8 mouse cellular contexts compared by ENCODE assay signal in genomic region chr8:118284112-118285029, GRCm38 (mm10). TPM values are rescaled to one million over a fixed set of nuclear protein-coding genes. Genes with fewer than 3 reads are reported as not detected.
DNase-seq lines count a peak whose midpoint lies in the region; ATAC-seq and TF ChIP-seq lines count a peak whose summit lies in the region.

No protein-coding gene starts in this region.

- ATAC-seq in lung, embryonic 16.5 days (ENCODE audit: low read depth), result peak; percentile 26; the same call in 1 of the 2 replicates
- peak; percentile 63 for ATAC-seq in hindbrain, postnatal 0 days
- no peak for ATAC-seq in liver, postnatal 0 days

- no peak for TF ChIP-seq EP300 in liver, postnatal 0 days (IDR thresholded peaks at IDR 0.05; ENCODE audit: low read depth)

- H3K4me1 ChIP-seq in lung, embryonic 16.5 days (replicated peaks; ENCODE audit: control insufficient read depth, insufficient read depth, low read length), result peaks cover 14% of the 10 kb centered on the region
- peaks cover 20% of the 10 kb centered on the region for H3K4me1 ChIP-seq in hindbrain, postnatal 0 days (ENCODE audit: insufficient read depth, low read length)
- no peaks in the 10 kb centered on the region for H3K4me1 ChIP-seq in liver, postnatal 0 days (ENCODE audit: insufficient read depth)

- peak overlapping the region; percentile 64 for H3K9ac ChIP-seq in lung, embryonic 16.5 days (ENCODE audit: low read length)
- H3K9ac ChIP-seq in hindbrain, postnatal 0 days (replicated peaks; ENCODE audit: low read length), result peak overlapping the region; percentile 63
- H3K9ac ChIP-seq in liver, postnatal 0 days (replicated peaks), result no peak overlapping the region

- H3K27ac ChIP-seq in lung, embryonic 16.5 days (ENCODE audit: low read length), result no peak overlapping the region
- H3K27ac ChIP-seq in hindbrain, postnatal 0 days, result peak overlapping the region; percentile 74
- no peak overlapping the region for H3K27ac ChIP-seq in liver, postnatal 0 days (ENCODE audit: low read depth)

- TF ChIP-seq CTCF in hindbrain, postnatal 0 days (IDR thresholded peaks at IDR 0.05; ENCODE audit: low read depth), result no peak
- no peak for TF ChIP-seq CTCF in liver, postnatal 0 days (IDR thresholded peaks at IDR 0.05; ENCODE audit: low read depth)

- H3K4me3 ChIP-seq in lung, embryonic 16.5 days (ENCODE audit: low read length), result peak overlapping the region; percentile 46
- peak overlapping the region; percentile 54 for H3K4me3 ChIP-seq in hindbrain, postnatal 0 days (ENCODE audit: low read length)
- peak overlapping the region; percentile 15; the same call in 1 of the 2 replicates for H3K4me3 ChIP-seq in liver, postnatal 0 days (ENCODE audit: low read depth, low read length)

- no peaks in the 10 kb centered on the region for H3K9me3 ChIP-seq in lung, embryonic 16.5 days (ENCODE audit: control insufficient read depth, low read length)
- no peaks in the 10 kb centered on the region for H3K9me3 ChIP-seq in hindbrain, postnatal 0 days (ENCODE audit: low read length)
- H3K9me3 ChIP-seq in liver, postnatal 0 days (ENCODE audit: low read length), result no peaks in the 10 kb centered on the region

- H3K4me2 ChIP-seq in lung, embryonic 16.5 days (ENCODE audit: low read depth, low read length), result peak overlapping the region; percentile 67
- peak overlapping the region; percentile 85 for H3K4me2 ChIP-seq in hindbrain, postnatal 0 days (ENCODE audit: low read depth, low read length)
- peak overlapping the region; percentile 45 for H3K4me2 ChIP-seq in liver, postnatal 0 days (ENCODE audit: low read depth, low read length)

- peaks cover 47% of the 10 kb centered on the region for H3K27me3 ChIP-seq in lung, embryonic 16.5 days (ENCODE audit: control insufficient read depth, insufficient read depth, low read depth, low read length)
- no peaks in the 10 kb centered on the region for H3K27me3 ChIP-seq in hindbrain, postnatal 0 days (ENCODE audit: insufficient read depth, low read length)
- H3K27me3 ChIP-seq in liver, postnatal 0 days (ENCODE audit: insufficient read depth, low read length), result peaks cover 30% of the 10 kb centered on the region

- 2% methylated on average over 42 of the region's 46 CpGs for WGBS in lung, embryonic 16.5 days
- 2% methylated on average over 45 of the region's 46 CpGs for WGBS in hindbrain, postnatal 0 days
- WGBS in liver, postnatal 0 days (ENCODE audit: insufficient replicate concordance), result 2% methylated on average over 35 of the region's 46 CpGs

- no peaks in the 10 kb centered on the region for H3K36me3 ChIP-seq in lung, embryonic 16.5 days (ENCODE audit: control insufficient read depth, insufficient read depth, low read length)
- H3K36me3 ChIP-seq in hindbrain, postnatal 0 days (ENCODE audit: insufficient read depth, low read length), result no peaks in the 10 kb centered on the region
- no peaks in the 10 kb centered on the region for H3K36me3 ChIP-seq in liver, postnatal 0 days (replicated peaks; ENCODE audit: insufficient read depth, low read length)

- no peak for DNase-seq in lung, postnatal 14 days
- peak; percentile 72 to 77 for DNase-seq in cerebellum, postnatal 10 days
- peak; percentile 40 to 66 for DNase-seq in gastrocnemius, adult 8-10 months (ENCODE audit: low spot score in 2 of 2)
- DNase-seq in hindbrain, postnatal 0 days (ENCODE audit: low spot score), result peak; percentile 64
- DNase-seq in liver, postnatal 0 days, result peak; percentile 15
- DNase-seq in right cerebral cortex, postnatal 25 days, result peak; percentile 67
- no peak for DNase-seq in thymus, postnatal 0 days (ENCODE audit: low spot score)

RNA-seq across cellular contexts. Expression of gene Cdh13, which starts 0.8 kb away (rescaled TPM):
- polyA plus RNA-seq in lung, embryonic 16.5 days (2015; fragmentation: Nextera tagmentation; extraction: Ambion mirVana), result 4.1 and 5.8 TPM in 2 replicates
- total RNA-seq in gastrocnemius, adult 8-10 months (2022), result 100 to 1,000 TPM in 1 of 4 experiments, 10 to 100 TPM in 3; 74.1 to 101 (median 94.7) TPM
- total RNA-seq in hindbrain, postnatal 0 days (2014; rRNA removed), result 134 and 137 TPM in 2 replicates
- polyA plus RNA-seq in hindbrain, postnatal 0 days (2015; fragmentation: Nextera tagmentation; extraction: Ambion mirVana), result 122 and 141 TPM in 2 replicates
- 0.53 and 0.77 TPM in 2 replicates for polyA plus RNA-seq in liver, postnatal 0 days (2015; fragmentation: Nextera tagmentation; extraction: Ambion mirVana)
- 3.0 TPM in 2 replicates for polyA plus RNA-seq in thymus, postnatal 0 days (2015; fragmentation: Nextera tagmentation; extraction: Ambion mirVana)

Comparison
In these comparisons a context has a peak if more than half of its experiments do, and no peak if none do; other contexts are left out.
1. DNase-seq: peak in cerebellum, postnatal 10 days (2 of 2), gastrocnemius, adult 8-10 months (2 of 2), hindbrain, postnatal 0 days (single experiment), liver, postnatal 0 days (single experiment) and right cerebral cortex, postnatal 25 days (single experiment); none in lung, postnatal 14 days (single experiment) and thymus, postnatal 0 days (single experiment).
2. RNA of gene Cdh13, which starts 0.8 kb away (polyA plus RNA-seq): 122 to 141 TPM in hindbrain, postnatal 0 days; 4.1 to 5.8 TPM in lung, embryonic 16.5 days, 3.0 TPM in thymus, postnatal 0 days and 0.53 to 0.77 TPM in liver, postnatal 0 days; every median in the first group is over 10 times any median in the second.
3. Peak in every context shown above with its lines, with median percentiles within 50 percentile points of each other: H3K4me2 ChIP-seq and H3K4me3 ChIP-seq.